Mouse (Mus musculus): ENCODE results near the gene Nrbp1.
"Not testable (repeated sequence)": the region's sequence is repeated elsewhere in the genome, so short reads cannot be mapped to it uniquely, and the experiment has no call there.

Gene Nrbp1

DNA sequence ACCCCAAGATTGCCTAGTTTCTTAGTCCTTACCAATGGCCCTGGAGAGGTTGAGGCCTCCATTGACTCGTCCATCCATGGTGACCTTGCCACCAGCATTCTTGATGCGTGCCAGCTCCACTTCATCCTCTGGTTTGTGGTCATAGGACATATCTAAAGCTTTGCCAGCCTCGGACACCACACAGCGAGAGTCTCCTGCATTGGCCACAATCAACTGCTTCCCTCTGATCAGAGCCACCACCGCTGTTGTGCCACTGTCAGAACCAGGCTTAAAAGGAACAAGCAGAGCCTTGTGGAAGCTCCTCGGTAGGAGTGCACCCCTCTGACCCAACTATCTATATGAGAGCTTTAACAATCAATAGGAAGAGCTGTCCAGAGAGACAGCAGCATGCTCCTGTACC, 36.2 kb upstream of the Nrbp1 start:
- DNase-seq (ENCODE audit: low read depth, low spot score), result no peak

- not testable (repeated sequence) for DNase-seq (ENCODE audit: low read depth, low spot score)
Observed at GRCm38 (mm10) chr5:31216554-31216953, 24.1 kb upstream of the Nrbp1 start.

DNA sequence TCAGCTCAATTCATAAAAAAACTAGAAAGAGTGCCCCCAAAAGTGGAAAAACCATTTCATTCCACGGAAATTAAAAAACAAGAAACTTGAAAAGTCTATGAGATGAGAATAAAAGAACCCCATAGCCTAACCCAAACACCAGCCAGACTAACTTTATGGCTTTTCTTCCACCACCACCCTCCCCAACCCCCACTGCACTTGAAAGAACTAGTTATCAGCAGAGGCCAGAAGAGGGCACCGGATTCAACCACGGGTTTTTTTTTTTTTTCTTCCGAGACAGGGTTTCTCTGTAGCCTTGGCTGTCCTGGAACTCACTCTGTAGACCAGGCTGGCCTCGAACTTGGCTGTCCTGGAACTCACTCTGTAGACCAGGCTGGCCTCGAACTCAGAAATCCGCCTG, 22.4 kb upstream of the Nrbp1 start:
- DNase-seq (ENCODE audit: low read depth, low spot score), result no peak

GRCm38 (mm10) chr5:31219070-31219469, 21.6 kb upstream of the Nrbp1 start:
- DNase-seq (ENCODE audit: low read depth, low spot score), result no peak

DNA sequence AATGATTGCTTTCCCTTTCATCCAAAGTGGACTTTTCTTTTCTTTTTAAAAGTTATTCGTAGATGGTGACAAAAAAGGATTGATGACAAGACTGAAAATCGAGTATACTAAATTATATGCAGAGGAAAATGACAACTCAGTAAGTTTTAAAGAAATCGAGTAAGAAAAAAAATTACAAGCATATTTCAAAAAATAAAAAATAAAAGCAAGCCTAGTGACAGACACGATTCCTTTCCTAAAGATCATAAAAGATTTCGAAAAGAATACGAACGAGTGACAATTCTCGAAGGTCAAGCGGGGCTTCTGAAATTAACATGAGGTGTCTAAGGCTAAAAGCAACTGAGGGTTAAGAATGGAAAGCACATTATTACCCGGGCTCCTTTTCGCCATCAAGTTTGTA, 21.2 kb upstream of the Nrbp1 start:
- DNase-seq (ENCODE audit: low read depth, low spot score), result no peak

- no peak for DNase-seq (ENCODE audit: low read depth, low spot score)
Observed at GRCm38 (mm10) chr5:31219911-31220447, 20.7 kb upstream of the Nrbp1 start.

DNA sequence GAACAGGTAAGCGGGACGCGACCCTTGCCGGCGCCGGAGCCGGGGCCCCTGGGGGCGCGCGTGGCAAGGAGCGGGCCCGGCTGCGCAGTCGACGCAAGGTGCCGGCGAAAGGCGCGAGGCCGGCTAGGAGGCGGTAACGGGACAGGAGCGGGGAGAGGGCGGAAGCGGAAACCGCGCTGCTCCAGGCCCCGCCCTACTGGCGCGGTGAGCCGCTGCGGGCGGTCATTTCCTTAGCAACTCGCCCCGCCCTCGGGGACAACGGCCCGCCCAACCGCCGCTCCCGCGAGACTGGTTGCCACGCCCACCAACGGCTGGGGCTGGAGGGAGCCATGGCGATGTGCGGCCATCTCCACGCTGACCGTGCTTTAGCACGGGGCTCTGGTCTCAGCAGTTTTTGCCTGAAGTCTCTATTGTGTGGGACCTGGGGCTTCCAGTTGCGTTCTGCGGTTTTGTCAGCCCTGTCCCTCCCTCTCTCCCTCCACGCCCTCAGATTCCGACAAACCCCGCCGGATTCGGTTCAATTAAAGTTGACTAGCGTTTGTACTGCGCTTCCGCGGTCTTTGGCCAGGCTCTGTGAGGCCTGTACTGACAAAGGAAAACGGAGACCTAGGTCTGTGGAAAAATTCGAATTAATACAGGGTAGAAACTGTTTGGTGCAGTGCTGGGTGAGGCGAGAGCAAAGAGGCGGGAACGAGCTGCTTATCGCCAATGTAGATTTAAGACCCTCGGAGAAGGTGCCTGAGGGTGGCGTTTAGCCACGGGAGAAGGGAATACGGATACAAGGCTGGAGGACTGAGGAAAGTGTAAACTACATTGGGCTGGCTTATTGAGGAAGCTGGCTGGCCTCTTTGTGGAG, 20.0 kb upstream of the Nrbp1 start, which contains the start of gene Ppm1g:
Gene Ppm1g (minus strand): TSS at position 240 of the 856 bp plus-strand sequence.
- DNase-seq (ENCODE audit: low read depth, low spot score), result peak; percentile 84

DNA sequence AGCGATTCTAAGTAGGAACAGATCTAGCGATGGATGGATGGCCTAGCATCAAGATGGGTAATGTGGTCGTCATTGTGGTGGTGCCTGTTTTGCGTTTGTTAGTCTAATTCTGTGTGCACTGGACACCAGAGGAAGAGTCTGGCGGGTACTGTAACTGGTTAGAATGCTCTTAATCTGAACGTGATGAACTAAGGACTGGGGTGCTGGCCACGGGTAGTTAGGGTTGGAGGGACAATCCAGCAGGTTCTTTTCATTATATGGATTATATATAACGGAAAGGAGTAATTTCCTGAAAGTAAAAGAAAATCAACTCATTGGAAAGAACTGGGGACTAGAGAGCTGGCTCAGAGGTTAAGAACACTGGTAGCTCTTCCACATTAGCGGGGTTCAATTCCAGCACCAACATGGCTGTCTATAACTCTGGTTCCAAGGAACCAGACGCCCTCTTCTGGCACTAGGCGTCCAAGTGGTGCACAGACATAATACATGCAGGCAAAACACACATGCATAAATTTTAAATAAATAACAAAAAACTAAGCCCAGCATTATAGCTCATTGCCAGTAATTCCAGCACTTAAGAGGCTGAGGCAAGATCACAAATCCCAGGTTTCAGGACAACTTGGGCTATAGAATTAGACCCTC, 19.2 kb upstream of the Nrbp1 start:
- DNase-seq (ENCODE audit: low read depth, low spot score), result no peak

DNA sequence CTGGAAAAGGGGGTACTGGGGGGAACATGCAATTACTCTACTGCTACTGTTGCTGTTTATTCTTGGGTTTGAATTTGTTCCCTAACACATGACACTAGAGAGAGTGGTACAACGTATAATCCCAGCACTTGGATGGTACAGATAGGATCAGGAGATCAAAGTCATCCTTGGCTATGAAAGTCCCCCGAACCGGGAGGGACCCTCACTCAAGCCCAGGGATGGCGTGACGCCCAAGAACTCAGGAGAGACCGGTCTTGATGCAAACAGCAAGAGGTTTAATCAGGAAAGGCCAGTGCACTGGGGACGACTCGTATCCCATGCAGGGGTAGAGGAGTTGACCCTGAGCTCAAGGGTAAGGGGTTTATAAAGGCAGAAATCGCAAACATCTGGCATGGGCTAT, 18.0 kb upstream of the Nrbp1 start:
- no peak for DNase-seq (ENCODE audit: low read depth, low spot score)

GRCm38 (mm10) chr5:31226641-31227040, 14.0 kb upstream of the Nrbp1 start:
- no peak for DNase-seq (ENCODE audit: low read depth, low spot score)

GRCm38 (mm10) chr5:31241522-31242034, 914 bp downstream of the Nrbp1 start:
- no peak for DNase-seq (ENCODE audit: low read depth, low spot score)

GRCm38 (mm10) chr5:31242191-31242590, 1.5 kb downstream of the Nrbp1 start:
- DNase-seq (ENCODE audit: low read depth, low spot score), result no peak

DNA sequence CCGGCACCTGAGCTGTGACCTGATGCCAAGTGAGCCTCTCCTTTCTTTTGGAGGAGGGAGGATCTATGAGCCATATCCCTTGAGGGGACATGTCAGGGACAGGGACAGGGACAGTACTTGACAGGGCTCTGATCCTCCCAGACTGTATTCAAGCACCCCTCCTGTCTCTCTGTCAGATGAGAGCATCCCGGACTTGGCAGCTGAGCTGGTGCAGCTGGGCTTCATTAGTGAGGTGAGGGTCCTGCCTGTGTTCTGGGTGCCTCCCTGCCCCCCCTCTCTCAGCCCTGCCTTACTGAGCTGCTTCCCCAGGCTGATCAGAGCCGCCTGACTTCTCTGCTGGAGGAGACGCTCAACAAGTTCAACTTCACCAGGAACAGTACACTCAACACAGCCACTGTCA, 10.1 kb downstream of the Nrbp1 start:
- DNase-seq (ENCODE audit: low read depth, low spot score), result no peak

DNA sequence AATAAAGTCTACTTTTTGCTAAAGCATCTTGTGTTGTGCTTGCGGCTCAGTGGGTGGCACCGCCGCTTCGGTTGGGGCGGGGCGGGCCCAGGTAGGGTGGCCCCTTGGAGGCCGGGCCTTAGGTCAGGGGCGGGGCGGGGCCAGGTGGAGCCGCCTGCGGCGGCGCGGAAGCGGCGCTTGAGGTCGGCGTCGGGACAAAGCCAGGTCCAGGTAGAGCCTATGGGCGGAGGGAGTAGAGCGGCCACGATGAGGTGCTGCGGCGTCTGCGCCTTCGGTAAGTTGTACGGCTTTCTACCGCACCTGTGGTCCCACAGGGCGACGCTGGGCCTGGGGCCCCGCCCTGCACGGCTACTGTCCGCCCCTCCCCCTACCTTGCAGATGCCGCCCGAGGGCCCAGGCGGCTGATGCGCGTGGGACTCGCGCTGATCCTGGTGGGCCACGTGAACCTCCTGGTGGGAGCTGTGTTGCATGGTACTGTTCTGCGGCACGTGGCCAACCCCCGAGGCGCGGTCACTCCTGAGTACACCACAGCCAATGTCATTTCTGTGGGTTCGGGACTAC, 11.0 kb downstream of the Nrbp1 start, which contains the start of gene Krtcap3:
Gene Krtcap3 (plus strand): TSS at position 151 of the 561 bp plus-strand sequence.
- no peak for DNase-seq (ENCODE audit: low read depth, low spot score)

DNA sequence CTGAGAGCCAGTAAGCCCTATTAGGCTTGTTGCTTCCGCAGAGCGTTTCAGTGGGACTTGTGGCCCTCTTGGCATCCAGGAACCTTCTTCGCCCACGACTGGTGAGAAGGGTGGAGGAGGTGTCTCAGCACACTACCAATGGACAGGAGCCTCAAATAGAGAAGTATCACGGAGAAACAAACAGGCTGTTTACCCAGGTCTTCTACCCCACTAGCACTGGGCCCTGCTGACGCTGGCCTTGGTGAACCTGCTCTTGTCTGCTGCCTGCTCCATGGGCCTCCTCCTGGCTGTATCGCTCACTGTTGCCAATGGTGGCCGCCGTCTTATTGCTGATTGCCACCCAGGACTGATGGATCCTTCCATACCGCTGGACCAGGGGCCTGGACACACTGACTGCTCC, 11.5 kb downstream of the Nrbp1 start:
- no peak for DNase-seq (ENCODE audit: low read depth, low spot score)

DNA sequence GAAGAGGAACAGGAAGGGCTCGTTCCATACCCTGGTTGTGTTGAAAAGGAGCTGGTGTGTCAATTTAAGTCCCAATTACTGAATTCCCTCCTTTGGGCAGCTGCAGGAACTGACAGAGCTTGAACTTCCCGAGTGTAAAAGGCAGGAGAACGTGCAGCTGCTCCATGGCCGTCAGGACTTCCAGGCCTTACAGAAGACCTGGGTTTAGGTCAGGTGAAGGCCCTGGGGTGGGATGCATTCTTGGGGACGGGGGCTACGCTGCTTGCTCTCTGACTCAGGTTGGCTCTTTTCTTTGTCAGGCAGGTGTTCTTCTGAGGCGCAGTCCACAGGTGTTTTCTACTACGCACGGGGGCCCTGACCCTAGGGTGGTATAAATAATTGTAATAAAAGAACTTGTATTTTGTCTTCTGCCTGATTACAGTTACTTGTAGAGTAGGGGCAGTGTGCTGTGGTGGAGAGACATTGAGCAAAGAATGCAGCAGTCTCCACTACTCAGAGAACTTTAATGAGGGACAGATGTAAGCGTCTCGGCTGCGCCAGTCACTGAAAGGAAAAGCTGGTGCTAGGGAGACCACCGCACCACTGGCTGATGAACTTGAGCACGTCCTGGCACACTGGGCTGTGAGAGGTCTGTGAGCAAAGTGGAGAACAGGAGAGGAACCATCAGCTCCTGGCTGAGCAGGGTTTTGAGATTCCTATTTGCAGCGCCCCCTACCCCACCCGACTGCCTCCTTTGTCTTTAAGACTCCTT, 12.3 kb downstream of the Nrbp1 start:
- no peak for DNase-seq (ENCODE audit: low read depth, low spot score)

DNA sequence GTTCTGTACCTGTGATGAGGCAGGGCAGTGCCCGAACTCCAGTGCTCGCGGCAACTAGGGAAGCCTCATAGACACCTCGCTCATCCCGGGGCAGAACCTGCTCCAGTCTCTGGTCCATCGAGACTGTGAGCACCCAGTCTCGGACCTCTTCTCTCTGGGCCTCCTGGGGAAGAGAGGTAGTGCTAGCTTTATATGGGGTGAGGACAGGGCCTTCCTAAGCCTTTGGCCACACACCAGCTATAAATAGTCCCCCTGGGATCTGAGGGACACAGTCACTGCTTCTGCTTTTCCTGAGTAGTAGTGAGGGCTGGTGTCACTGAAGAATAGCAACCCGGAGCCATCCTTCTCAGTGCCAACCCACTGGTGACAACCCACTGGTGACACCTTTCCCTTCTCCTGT, 13.1 kb downstream of the Nrbp1 start:
- DNase-seq (ENCODE audit: low read depth, low spot score), result no peak

DNA sequence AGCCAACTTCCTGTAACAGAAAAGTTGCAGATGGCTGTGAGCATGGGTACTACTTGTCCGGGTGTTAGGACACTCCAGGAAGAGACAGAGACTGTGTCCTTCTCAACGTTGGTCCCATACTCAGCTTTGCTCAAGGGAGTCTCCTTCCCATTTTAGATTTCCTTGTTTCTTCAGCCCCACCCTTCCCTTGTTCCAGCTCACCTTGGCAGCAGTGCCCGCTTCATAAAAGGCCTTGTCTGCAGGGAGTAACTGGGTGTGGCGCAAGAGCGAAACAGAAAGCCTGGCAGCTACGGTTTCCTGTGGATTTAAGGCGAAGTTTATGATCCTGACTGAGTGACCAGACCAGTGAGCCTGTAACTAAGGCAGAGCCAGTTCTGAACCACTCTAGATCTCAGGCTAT, 13.8 kb downstream of the Nrbp1 start:
- DNase-seq (ENCODE audit: low read depth, low spot score), result no peak

DNA sequence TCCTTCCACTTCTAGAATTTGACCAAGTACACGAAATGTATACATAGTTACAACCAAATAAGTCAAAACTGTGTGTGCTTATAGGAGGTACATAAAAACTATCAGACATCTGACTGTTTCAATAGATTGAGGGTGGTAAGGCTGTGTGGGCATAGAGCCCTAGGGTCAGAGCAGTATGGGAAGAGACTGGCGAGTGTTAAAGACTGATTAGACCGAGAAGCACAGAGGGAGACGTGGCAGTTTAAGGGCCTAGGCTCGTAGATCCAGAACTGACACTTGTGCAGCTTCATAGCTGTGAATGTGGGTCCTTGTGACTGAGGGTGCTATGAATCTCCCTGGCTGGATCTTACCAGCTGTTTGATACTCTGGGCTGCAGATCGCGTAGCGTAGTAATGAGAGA, 14.2 kb downstream of the Nrbp1 start:
- no peak for DNase-seq (ENCODE audit: low read depth, low spot score)

GRCm38 (mm10) chr5:31255381-31255780, 14.7 kb downstream of the Nrbp1 start:
- no peak for DNase-seq (ENCODE audit: low read depth, low spot score)

- no peak for DNase-seq (ENCODE audit: low read depth, low spot score)
Observed at GRCm38 (mm10) chr5:31255971-31256370, 15.3 kb downstream of the Nrbp1 start.
